Mouse (Mus musculus) kidney, embryonic 14.5 days (tissue): ENCODE measurements around the gene Camk2d. TPM values are rescaled to one million over a fixed set of nuclear protein-coding genes. Genes with fewer than 3 reads are reported as not detected.

Source experiments
- ATAC-seq: fragments of 200-750 bp; cut with Nextera tagmentation; 2 replicates; pipeline ENCODE4 v1.8.0; 2017; ENCODE audit warnings: moderate number of reproducible peaks, mild to moderate bottlenecking, moderate TSS enrichment, moderate library complexity; ENCODE audit not compliant: low FRiP score, low TSS enrichment
- H3K27ac ChIP-seq: fragments of 300-500 bp; sonication (generic); 2 replicates; pipeline ENCODE4 v1.5.1; 2014; ENCODE audit warnings: low read depth, mild to moderate bottlenecking, low read length, moderate library complexity, mixed read lengths
- H3K27me3 ChIP-seq: fragments of 300-500 bp; sonication (generic); 2 replicates; pipeline ENCODE4 v1.6.1; 2014; ENCODE audit warnings: mild to moderate bottlenecking, low read length; ENCODE audit not compliant: control insufficient read depth, insufficient read depth
- H3K36me3 ChIP-seq: fragments of 300-500 bp; sonication (generic); 2 replicates; pipeline ENCODE4 v1.6.1; 2014; ENCODE audit warnings: low read length, mixed read lengths; ENCODE audit not compliant: control insufficient read depth, insufficient read depth
- H3K4me1 ChIP-seq: fragments of 300-500 bp; sonication (generic); 2 replicates; pipeline ENCODE4 v1.6.1; 2014; ENCODE audit warnings: low read length, mixed read lengths; ENCODE audit not compliant: control insufficient read depth, insufficient read depth
- H3K4me2 ChIP-seq: fragments of 300-500 bp; sonication (generic); replicated peaks from 2 replicates; pipeline ENCODE4 v1.6.1; 2014; ENCODE audit warnings: low read depth, mild to moderate bottlenecking, low read length
- H3K4me3 ChIP-seq: fragments of 300-500 bp; sonication (generic); 2 replicates; pipeline ENCODE4 v1.5.1; 2014; ENCODE audit warnings: mild to moderate bottlenecking, low read length
- H3K9ac ChIP-seq: fragments of 300-500 bp; sonication (generic); 2 replicates; pipeline ENCODE4 v1.6.1; 2014; ENCODE audit warnings: low read depth, mild to moderate bottlenecking, low read length, moderate library complexity
- H3K9me3 ChIP-seq: fragments of 300-500 bp; sonication (generic); 2 replicates; pipeline ENCODE4 v1.6.1; 2016; ENCODE audit warnings: low read length; ENCODE audit not compliant: control insufficient read depth
- WGBS: fragments of 180-500 bp; shearing (Covaris S2); extraction: QIAGEN DNeasy Blood & Tissue Kit; methylation state at CpG from one replicate; pipeline ENCODE4 v1.1.7; 2014; 5-methylcytosine and 5-hydroxymethylcytosine counted together
- polyA plus RNA-seq: library from polyadenylated mRNA; unstranded; fragments of >200 nt; fragmentation: Nextera tagmentation; extraction: Ambion mirVana; gene quantifications from 2 replicates; pipeline ENCODE4 v1.2.1, GENCODE M21; 2014

Camk2d gene
- polyA plus RNA-seq, 1 experiment from 2014 or later, result 29.4 TPM

GRCm38 (mm10) chr3:126634171-126634570 lies 38.1 kb downstream of the Camk2d start:
- Histone ChIP-seq H3K36me3 (no peaks in the 10 kb centered on the region), H3K27ac (no peak overlapping the region), H3K9me3 (no peaks in the 10 kb centered on the region), H3K9ac (no peak overlapping the region), H3K4me3 (no peak overlapping the region), H3K27me3 (no peaks in the 10 kb centered on the region), H3K4me2 (no peak overlapping the region), H3K4me1 (no peaks in the 10 kb centered on the region)
- 87% methylated on average over 6 of the region's 6 CpGs for WGBS
- no peak for ATAC-seq

GRCm38 (mm10) chr3:126638259-126638658 lies 42.2 kb downstream of the Camk2d start:
- Histone ChIP-seq H3K9ac (no peak overlapping the region), H3K4me2 (no peak overlapping the region), H3K27me3 (no peaks in the 10 kb centered on the region), H3K9me3 (no peaks in the 10 kb centered on the region), H3K4me1 (no peaks in the 10 kb centered on the region), H3K4me3 (no peak overlapping the region), H3K27ac (no peak overlapping the region), H3K36me3 (no peaks in the 10 kb centered on the region)
- 83% methylated on average over 1 of the region's 1 CpGs for WGBS
- no peak for ATAC-seq

GRCm38 (mm10) chr3:126639098-126639513 lies 43.0 kb downstream of the Camk2d start:
- Histone ChIP-seq H3K4me3 (no peak overlapping the region), H3K36me3 (no peaks in the 10 kb centered on the region), H3K9ac (no peak overlapping the region), H3K9me3 (no peaks in the 10 kb centered on the region), H3K27ac (no peak overlapping the region), H3K27me3 (no peaks in the 10 kb centered on the region), H3K4me1 (no peaks in the 10 kb centered on the region), H3K4me2 (no peak overlapping the region)
- ATAC-seq, result no peak
- 67% methylated on average over 5 of the region's 5 CpGs for WGBS

GRCm38 (mm10) chr3:126640443-126641251 lies 44.5 kb downstream of the Camk2d start:
- Histone ChIP-seq H3K36me3 (no peaks in the 10 kb centered on the region), H3K4me3 (no peak overlapping the region), H3K4me2 (no peak overlapping the region), H3K9me3 (no peaks in the 10 kb centered on the region), H3K9ac (no peak overlapping the region), H3K4me1 (no peaks in the 10 kb centered on the region), H3K27ac (no peak overlapping the region), H3K27me3 (no peaks in the 10 kb centered on the region)
- ATAC-seq, result no peak
- 73% methylated on average over 10 of the region's 10 CpGs for WGBS

- Histone ChIP-seq H3K4me2 (no peak overlapping the region), H3K9ac (no peak overlapping the region), H3K36me3 (no peaks in the 10 kb centered on the region), H3K4me3 (no peak overlapping the region), H3K9me3 (no peaks in the 10 kb centered on the region), H3K27ac (no peak overlapping the region), H3K4me1 (no peaks in the 10 kb centered on the region), H3K27me3 (no peaks in the 10 kb centered on the region)
- WGBS, result 81% methylated on average over 4 of the region's 4 CpGs
- 0 out of 2 replicates have a peak, but pooled peaks have one; percentile 9 for ATAC-seq
Observed at GRCm38 (mm10) chr3:126641451-126641850, 45.3 kb downstream of the Camk2d start.

- Histone ChIP-seq H3K27ac (no peak overlapping the region), H3K4me1 (no peaks in the 10 kb centered on the region), H3K4me2 (no peak overlapping the region), H3K27me3 (no peaks in the 10 kb centered on the region), H3K9ac (no peak overlapping the region), H3K36me3 (no peaks in the 10 kb centered on the region), H3K9me3 (no peaks in the 10 kb centered on the region), H3K4me3 (no peak overlapping the region)
- ATAC-seq, result no peak
- 33% methylated on average over 10 of the region's 10 CpGs for WGBS
Observed at GRCm38 (mm10) chr3:126643071-126644010, 47.2 kb downstream of the Camk2d start.

- H3K27ac ChIP-seq, result no peak overlapping the region
- no peaks in the 10 kb centered on the region for H3K27me3 ChIP-seq
- H3K9ac ChIP-seq, result no peak overlapping the region
- H3K4me3 ChIP-seq, result no peak overlapping the region
- no peaks in the 10 kb centered on the region for H3K4me1 ChIP-seq
- no peaks in the 10 kb centered on the region for H3K9me3 ChIP-seq
- no peak overlapping the region for H3K4me2 ChIP-seq
- no peaks in the 10 kb centered on the region for H3K36me3 ChIP-seq
- 96% methylated on average over 4 of the region's 4 CpGs for WGBS
- ATAC-seq, result no peak
Observed at GRCm38 (mm10) chr3:126650332-126650731, 54.2 kb downstream of the Camk2d start.

GRCm38 (mm10) chr3:126650747-126651146 lies 54.6 kb downstream of the Camk2d start:
- no peaks in the 10 kb centered on the region for H3K4me1 ChIP-seq
- 85% methylated on average over 6 of the region's 6 CpGs for WGBS
- no peak overlapping the region for H3K9ac ChIP-seq
- ATAC-seq, result no peak
- H3K27me3 ChIP-seq, result no peaks in the 10 kb centered on the region
- no peak overlapping the region for H3K4me3 ChIP-seq
- no peak overlapping the region for H3K27ac ChIP-seq
- H3K36me3 ChIP-seq, result no peaks in the 10 kb centered on the region
- H3K9me3 ChIP-seq, result no peaks in the 10 kb centered on the region
- no peak overlapping the region for H3K4me2 ChIP-seq

- no peaks in the 10 kb centered on the region for H3K9me3 ChIP-seq
- no peaks in the 10 kb centered on the region for H3K27me3 ChIP-seq
- H3K4me2 ChIP-seq, result no peak overlapping the region
- no peak overlapping the region for H3K9ac ChIP-seq
- no peak for ATAC-seq
- WGBS, result 62% methylated on average over 2 of the region's 2 CpGs
- no peak overlapping the region for H3K4me3 ChIP-seq
- no peak overlapping the region for H3K27ac ChIP-seq
- no peaks in the 10 kb centered on the region for H3K4me1 ChIP-seq
- no peaks in the 10 kb centered on the region for H3K36me3 ChIP-seq
Observed at GRCm38 (mm10) chr3:126652361-126652760, 56.3 kb downstream of the Camk2d start.
